Mouse (Mus musculus) liver, postnatal 0 days (tissue): ENCODE measurements around the gene Btg3. TPM values are rescaled to one million over a fixed set of nuclear protein-coding genes. Genes with fewer than 3 reads are reported as not detected.
A peak's percentile ranks its signal among the peaks of the same experiment; 100 is the strongest.

Source experiments
- ATAC-seq: fragments of 200-750 bp; cut with Nextera tagmentation; 2 replicates; pipeline ENCODE4 v1.8.0; 2017; ENCODE audit warnings: mild to moderate bottlenecking, moderate library complexity
- DNase-seq: peaks from one replicate; pipeline ENCODE4 v3.0.0-alpha.2; 2016
- H3K27ac ChIP-seq: fragments of 300-500 bp; sonication (generic); 2 replicates; pipeline ENCODE4 v1.5.1; 2014; ENCODE audit warnings: antibody characterized with exemption, moderate library complexity, mild to moderate bottlenecking, low read depth
- H3K27me3 ChIP-seq: fragments of 300-500 bp; sonication (generic); 2 replicates; pipeline ENCODE4 v1.6.1; 2014; ENCODE audit warnings: low read length, control low read depth, mixed read lengths; ENCODE audit not compliant: insufficient read depth
- H3K36me3 ChIP-seq: fragments of 300-500 bp; sonication (generic); replicated peaks from 2 replicates; pipeline ENCODE4 v1.6.1; 2014; ENCODE audit warnings: mild to moderate bottlenecking, control low read depth, low read length, moderate library complexity, mixed read lengths; ENCODE audit not compliant: insufficient read depth
- H3K4me1 ChIP-seq: fragments of 300-500 bp; sonication (generic); 2 replicates; pipeline ENCODE4 v1.6.1; 2014; ENCODE audit warnings: antibody characterized with exemption, mild to moderate bottlenecking, control low read depth; ENCODE audit not compliant: insufficient read depth
- H3K4me2 ChIP-seq: fragments of 300-500 bp; sonication (generic); 2 replicates; pipeline ENCODE4 v1.6.1; 2014; ENCODE audit warnings: low read depth, mild to moderate bottlenecking, low read length, moderate library complexity, mixed read lengths
- H3K4me3 ChIP-seq: fragments of 300-500 bp; sonication (generic); 2 replicates; pipeline ENCODE4 v1.5.1; 2014; ENCODE audit warnings: low read depth, low read length
- H3K9ac ChIP-seq: fragments of 300-500 bp; sonication (generic); replicated peaks from 2 replicates; pipeline ENCODE4 v1.6.1; 2014; ENCODE audit warnings: mild to moderate bottlenecking, moderate library complexity
- H3K9me3 ChIP-seq: fragments of 300-500 bp; sonication (generic); 2 replicates; pipeline ENCODE4 v1.6.1; 2016; ENCODE audit warnings: mild to moderate bottlenecking, control low read depth, low read length, mixed read lengths
- CTCF ChIP-seq: sonication (generic); IDR thresholded peaks from 2 replicates; pipeline ENCODE4 v1.5.1; 2016; ENCODE audit warnings: antibody characterized with exemption, low read depth
- EP300 ChIP-seq: IDR thresholded peaks from 2 replicates; pipeline ENCODE4 v1.6.1; 2016; ENCODE audit warnings: antibody characterized with exemption, low read depth, mild to moderate bottlenecking
- WGBS: fragments of 180-500 bp; shearing (Covaris S2); extraction: QIAGEN DNeasy Blood & Tissue Kit; methylation state at CpG from one replicate; pipeline ENCODE4 v1.1.7; 2014; ENCODE audit not compliant: insufficient replicate concordance; 5-methylcytosine and 5-hydroxymethylcytosine counted together
- polyA plus RNA-seq: library from polyadenylated mRNA; unstranded; fragments of >200 nt; fragmentation: Nextera tagmentation; extraction: Ambion mirVana; gene quantifications from 2 replicates; pipeline ENCODE4 v1.2.1, GENCODE M21; 2015

The Btg3 gene
- polyA plus RNA-seq, 1 experiment from 2014 or later: 20.5 TPM

DNA sequence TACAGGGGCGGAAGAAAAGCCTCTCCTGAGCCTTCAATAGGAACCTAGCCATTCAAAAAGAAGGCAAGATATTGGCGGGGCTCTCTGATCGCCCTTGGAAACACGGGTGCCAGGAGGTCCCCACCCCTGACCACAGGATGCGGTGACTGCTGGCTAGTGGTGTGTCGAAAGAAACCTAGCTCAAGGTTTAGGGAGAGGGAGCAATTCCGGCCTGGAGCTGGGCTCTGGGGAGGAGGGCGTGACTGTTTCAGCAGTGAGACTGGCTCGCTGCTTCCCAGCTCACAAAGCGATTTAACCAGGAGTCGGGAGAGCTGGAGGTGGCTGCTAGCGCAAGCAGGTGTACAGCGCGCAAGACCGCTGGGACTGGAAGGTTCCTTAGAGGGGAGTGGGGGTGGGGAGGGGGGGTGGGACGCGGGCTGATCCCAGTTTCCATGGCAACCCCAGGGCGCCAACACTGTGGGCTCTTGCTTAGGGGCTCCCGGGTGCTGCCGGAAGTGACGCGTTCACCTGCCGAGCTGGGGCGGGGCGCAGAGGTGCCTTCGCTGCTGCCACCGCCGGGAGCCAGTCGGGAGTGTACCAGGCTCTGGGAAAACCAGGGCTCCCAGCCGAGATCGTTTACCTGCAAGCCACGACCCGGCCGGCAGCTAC, 75.7 kb downstream of the Btg3 start, which contains the start of gene Cxadr:
Gene Cxadr, plus strand, starts transcription at position 307 of the 648 bp plus-strand sequence.
- peak; percentile 81 for DNase-seq
- Histone ChIP-seq H3K27ac (peak within 1 kb of the TSS; percentile 92), H3K36me3 (no peaks in the 10 kb centered on the region; the same call in 1 of the 2 replicates), H3K4me3 (peak within 1 kb of the TSS; percentile 76), H3K4me2 (peak within 1 kb of the TSS; percentile 78), H3K9me3 (no peaks in the 10 kb centered on the region), H3K4me1 (peaks cover 15% of the 10 kb centered on the region), H3K9ac (peak within 1 kb of the TSS; percentile 86), H3K27me3 (peaks cover 13% of the 10 kb centered on the region)
- peak; percentile 84 for ATAC-seq
- under 1% methylated on average over 32 of the region's 34 CpGs for WGBS
- TF ChIP-seq CTCF (no peak), EP300 (no peak)

DNA sequence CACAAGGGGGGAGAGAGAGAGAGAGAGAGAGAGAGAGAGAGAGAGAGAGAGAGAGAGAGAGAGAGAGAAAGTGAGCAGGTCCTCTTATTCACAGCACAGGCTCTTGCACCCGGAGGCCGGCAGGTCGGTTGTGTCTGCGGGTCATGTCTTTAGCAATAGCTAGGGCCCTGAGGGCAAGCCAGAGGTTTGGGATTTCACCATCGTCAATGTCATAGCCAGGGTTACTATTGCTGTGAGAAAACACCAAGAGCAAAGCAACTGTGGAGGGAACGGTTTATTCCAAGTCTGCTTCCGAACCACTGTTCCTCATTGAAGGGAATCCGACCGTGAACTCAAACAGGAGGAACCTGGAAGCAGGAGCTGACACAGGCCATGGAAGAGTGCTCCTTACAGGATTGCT, 80.9 kb downstream of the Btg3 start:
- Histone ChIP-seq H3K36me3 (no peaks in the 10 kb centered on the region), H3K27ac (peak overlapping the region; percentile 57; the same call in 1 of the 2 replicates), H3K4me1 (peaks cover 4% of the 10 kb centered on the region; the same call in 1 of the 2 replicates), H3K9ac (no peak overlapping the region), H3K9me3 (no peaks in the 10 kb centered on the region), H3K4me3 (no peak overlapping the region), H3K4me2 (0 out of 2 replicates have a peak overlapping the region, but pooled peaks have one; percentile 9), H3K27me3 (0 out of 2 replicates have a peak, but pooled peaks cover under 1% of the 10 kb centered on the region)
- TF ChIP-seq EP300: no peak
- no peak for TF ChIP-seq CTCF
- peak; percentile 54 for DNase-seq
- peak; percentile 88 for ATAC-seq
- 57% methylated on average over 9 of the region's 9 CpGs for WGBS

DNA sequence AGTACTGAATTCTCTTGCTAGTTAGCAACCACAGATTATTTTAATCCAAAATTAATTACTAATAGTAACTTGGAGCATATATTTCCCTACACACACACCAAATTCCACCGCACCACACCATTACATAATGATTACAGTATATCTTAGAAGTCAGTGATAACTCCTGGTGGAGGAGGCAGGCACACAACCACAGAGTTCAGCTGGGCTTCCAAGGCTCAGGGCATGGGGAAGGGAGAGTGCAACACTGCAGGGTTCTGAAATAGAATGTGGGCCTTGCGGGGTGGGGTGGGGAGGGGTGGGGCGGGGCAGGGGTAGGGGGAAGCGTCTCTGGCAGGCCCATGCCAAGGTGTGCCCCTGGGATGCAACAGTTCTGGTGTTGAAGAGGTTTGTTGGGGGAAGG, 81.4 kb downstream of the Btg3 start:
- no peak for DNase-seq
- 61% methylated on average over 4 of the region's 4 CpGs for WGBS
- Histone ChIP-seq H3K27me3 (no peaks in the 10 kb centered on the region), H3K4me3 (no peak overlapping the region), H3K27ac (peak overlapping the region; percentile 57; the same call in 1 of the 2 replicates), H3K9ac (no peak overlapping the region), H3K36me3 (no peaks in the 10 kb centered on the region), H3K9me3 (no peaks in the 10 kb centered on the region), H3K4me2 (no peak overlapping the region), H3K4me1 (no peaks in the 10 kb centered on the region)
- ATAC-seq: peak; percentile 49
- TF ChIP-seq CTCF (no peak), EP300 (no peak)

DNA sequence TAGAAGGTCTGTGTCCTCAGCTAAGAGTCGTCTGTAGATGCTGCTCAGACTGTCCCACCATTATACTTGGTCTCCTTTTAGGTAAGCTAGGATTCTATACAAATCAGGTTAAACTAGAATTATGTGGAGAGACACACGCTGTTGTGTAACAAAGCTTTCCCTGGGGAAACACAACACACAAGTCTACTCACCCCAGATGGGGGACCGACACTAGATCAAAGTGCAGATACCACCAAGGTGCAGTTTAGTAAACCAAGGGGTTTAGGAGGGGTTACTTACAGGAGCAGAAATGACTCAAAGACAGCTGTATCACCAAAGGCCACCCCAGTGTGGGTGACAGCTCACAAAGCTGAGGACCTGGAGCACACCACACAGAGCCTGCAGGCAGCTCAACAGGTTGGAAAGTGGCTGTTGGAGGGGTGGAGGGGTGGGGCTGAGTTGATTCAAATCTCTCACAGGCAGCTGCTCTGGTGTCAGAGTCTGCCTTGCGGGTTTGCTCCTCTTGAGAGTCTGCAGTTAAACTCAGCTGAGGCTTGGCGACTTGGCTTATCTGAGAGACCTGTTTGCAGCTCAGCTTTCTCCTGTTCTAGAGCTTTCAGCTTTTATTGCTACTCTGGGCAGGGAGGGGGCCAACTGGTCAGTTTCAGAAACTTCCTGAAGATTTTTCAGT, 82.3 kb downstream of the Btg3 start:
- Histone ChIP-seq H3K4me2 (no peak overlapping the region), H3K4me3 (no peak overlapping the region), H3K36me3 (no peaks in the 10 kb centered on the region), H3K9ac (no peak overlapping the region), H3K27ac (no peak overlapping the region), H3K9me3 (no peaks in the 10 kb centered on the region), H3K27me3 (no peaks in the 10 kb centered on the region), H3K4me1 (no peaks in the 10 kb centered on the region)
- DNase-seq: no peak
- 43% methylated on average over 5 of the region's 5 CpGs for whole genome bisulfite sequencing
- no peak for TF ChIP-seq EP300
- no peak for TF ChIP-seq CTCF
- ATAC-seq: peak; percentile 51

DNA sequence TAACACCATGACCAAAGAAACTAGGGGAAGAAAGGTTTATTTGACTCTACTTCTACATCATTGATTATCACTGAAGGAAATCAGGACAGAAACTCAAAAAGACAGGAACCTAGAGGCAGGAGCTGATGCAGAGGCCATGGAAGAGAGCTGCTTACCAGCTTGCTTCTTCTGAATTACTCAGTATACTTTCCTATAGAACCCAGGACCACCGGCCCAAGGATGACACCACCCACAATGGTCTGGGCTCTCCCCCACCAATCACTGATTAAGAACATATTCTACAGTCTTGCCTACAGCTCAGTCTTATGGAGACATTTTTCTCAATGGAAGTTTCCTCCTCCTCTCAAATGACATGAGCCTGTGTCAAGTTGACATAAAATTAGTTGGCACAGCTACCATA, 82.9 kb downstream of the Btg3 start:
- Histone ChIP-seq H3K9me3 (no peaks in the 10 kb centered on the region), H3K4me3 (no peak overlapping the region), H3K27me3 (no peaks in the 10 kb centered on the region), H3K4me2 (no peak overlapping the region), H3K4me1 (no peaks in the 10 kb centered on the region), H3K9ac (no peak overlapping the region), H3K36me3 (no peaks in the 10 kb centered on the region), H3K27ac (no peak overlapping the region)
- no peak for DNase-seq
- TF ChIP-seq CTCF (no peak), EP300 (no peak)
- no peak for ATAC-seq
- 72% methylated on average over 1 of the region's 1 CpGs for WGBS

DNA sequence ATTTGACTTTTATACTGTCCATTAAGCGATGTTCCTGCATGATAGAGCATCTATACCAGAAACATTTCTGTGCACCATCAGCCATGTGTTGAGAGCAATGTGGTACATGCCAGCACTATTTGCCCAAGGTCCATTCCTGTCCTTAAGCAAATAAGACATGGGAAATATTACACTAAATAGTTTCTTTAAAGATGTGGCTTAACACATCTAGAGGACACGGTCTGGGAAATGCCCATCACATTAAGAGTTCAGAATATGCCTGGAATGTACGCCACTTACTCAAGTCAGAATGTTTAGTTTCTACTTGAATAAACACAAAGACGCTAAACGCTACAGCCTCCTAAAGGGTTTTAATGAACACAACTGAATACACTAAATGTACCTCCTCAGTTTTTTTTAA, 93.8 kb downstream of the Btg3 start:
- Histone ChIP-seq H3K4me3 (no peak overlapping the region), H3K27ac (no peak overlapping the region), H3K27me3 (no peaks in the 10 kb centered on the region), H3K4me2 (no peak overlapping the region), H3K36me3 (no peaks in the 10 kb centered on the region), H3K9ac (no peak overlapping the region), H3K4me1 (no peaks in the 10 kb centered on the region), H3K9me3 (no peaks in the 10 kb centered on the region)
- 66% methylated on average over 5 of the region's 5 CpGs for WGBS
- DNase-seq (no peak), ATAC-seq (no peak)
- TF ChIP-seq EP300 (no peak), CTCF (no peak)

Other genes with a start within 250 kb of the Btg3 start
- 24.7 and 27.1 TPM in 2 replicates for gene Cxadr, start 75.7 kb downstream of the Btg3 start, polyA plus RNA-seq
- 4.8 and 6.0 TPM in 2 replicates for gene D16Ertd472e, start 199.5 kb upstream of the Btg3 start, polyA plus RNA-seq